Mouse (Mus musculus): ENCODE measurements around the gene Gabpb2.

- TF ChIP-seq CTCF (IDR thresholded peaks at IDR 0.05; ENCODE audit: borderline replicate concordance, insufficient read depth, low read length) (no peak), POLR2A (IDR thresholded peaks at IDR 0.05; ENCODE audit: low read depth, low read length) (no peak)
Observed at GRCm38 (mm10) chr3:95177583-95177982, 40.1 kb downstream of the Gabpb2 start.

All from embryonic fibroblast, embryonic 13.5 days (primary cell).